Mouse (Mus musculus): ENCODE measurements around the gene Olfr222.
"Not testable (repeated sequence)": the region's sequence is repeated elsewhere in the genome, so short reads cannot be mapped to it uniquely, and the experiment has no call there.

Gene Olfr222

GRCm38 (mm10) chr11:59576135-59576534, at the start of gene Olfr222:
TSS of gene Olfr222 (minus strand) at chr11:59576235.
- not testable (repeated sequence) for DNase-seq (ENCODE audit: low spot score)

- DNase-seq (ENCODE audit: low spot score): peak; percentile 69
Observed at GRCm38 (mm10) chr11:59624017-59624630, 48.1 kb upstream of the Olfr222 start.

- DNase-seq (ENCODE audit: low spot score): no peak
Observed at GRCm38 (mm10) chr11:59622214-59622613, 46.2 kb upstream of the Olfr222 start.

- DNase-seq (ENCODE audit: low spot score): not testable (repeated sequence)
Observed at GRCm38 (mm10) chr11:59616986-59617385, 41.0 kb upstream of the Olfr222 start.

- DNase-seq (ENCODE audit: low spot score): peak; percentile 34
Observed at GRCm38 (mm10) chr11:59614120-59614519, 38.1 kb upstream of the Olfr222 start.

GRCm38 (mm10) chr11:59611646-59612045, 35.6 kb upstream of the Olfr222 start:
- no peak for DNase-seq (ENCODE audit: low spot score)

- DNase-seq (ENCODE audit: low spot score): no peak
Observed at GRCm38 (mm10) chr11:59602287-59602686, 26.3 kb upstream of the Olfr222 start.

GRCm38 (mm10) chr11:59600872-59601271, 24.8 kb upstream of the Olfr222 start:
- no peak for DNase-seq (ENCODE audit: low spot score)

GRCm38 (mm10) chr11:59599211-59599610, 23.2 kb upstream of the Olfr222 start:
- no peak for DNase-seq (ENCODE audit: low spot score)

GRCm38 (mm10) chr11:59596950-59597349, 20.9 kb upstream of the Olfr222 start:
- no peak for DNase-seq (ENCODE audit: low spot score)

- DNase-seq (ENCODE audit: low spot score): peak; percentile 34
Observed at GRCm38 (mm10) chr11:59596091-59596490, 20.1 kb upstream of the Olfr222 start.

- DNase-seq (ENCODE audit: low spot score): no peak
Observed at GRCm38 (mm10) chr11:59593189-59593588, 17.2 kb upstream of the Olfr222 start, which contains the start of gene Olfr223. TSS of gene Olfr223 (minus strand) at chr11:59593289.

GRCm38 (mm10) chr11:59589496-59589895, 13.5 kb upstream of the Olfr222 start:
- peak; percentile 60 for DNase-seq (ENCODE audit: low spot score)

GRCm38 (mm10) chr11:59584539-59584938, 8.5 kb upstream of the Olfr222 start:
- DNase-seq (ENCODE audit: low spot score): peak; percentile 48

GRCm38 (mm10) chr11:59575726-59576125, 309 bp downstream of the Olfr222 start:
- no peak for DNase-seq (ENCODE audit: low spot score)

- DNase-seq (ENCODE audit: low spot score): peak; percentile 63
Observed at GRCm38 (mm10) chr11:59569306-59569705, 6.7 kb downstream of the Olfr222 start.

- DNase-seq (ENCODE audit: low spot score): no peak
Observed at GRCm38 (mm10) chr11:59562837-59563236, 13.2 kb downstream of the Olfr222 start.

- no peak for DNase-seq (ENCODE audit: low spot score)
Observed at GRCm38 (mm10) chr11:59562336-59562735, 13.7 kb downstream of the Olfr222 start.

- no peak for DNase-seq (ENCODE audit: low spot score)
Observed at GRCm38 (mm10) chr11:59560906-59561305, 15.1 kb downstream of the Olfr222 start.

- DNase-seq (ENCODE audit: low spot score): no peak
Observed at GRCm38 (mm10) chr11:59554535-59554934, 21.5 kb downstream of the Olfr222 start.

GRCm38 (mm10) chr11:59554127-59554526, 21.9 kb downstream of the Olfr222 start:
- DNase-seq (ENCODE audit: low spot score): no peak

GRCm38 (mm10) chr11:59544005-59544404, 32.0 kb downstream of the Olfr222 start:
- DNase-seq (ENCODE audit: low spot score): no peak

- no peak for DNase-seq (ENCODE audit: low spot score)
Observed at GRCm38 (mm10) chr11:59543376-59543775, 32.7 kb downstream of the Olfr222 start.

- DNase-seq (ENCODE audit: low spot score): no peak
Observed at GRCm38 (mm10) chr11:59542442-59542841, 33.6 kb downstream of the Olfr222 start.
